Mouse (Mus musculus): ENCODE data around the gene Mmgt2. TPM values are rescaled to one million over a fixed set of nuclear protein-coding genes. Genes with fewer than 3 reads are reported as not detected.
"Not testable (repeated sequence)": the region's sequence is repeated elsewhere in the genome, so short reads cannot be mapped to it uniquely, and the experiment has no call there.

Mmgt2 gene
- polyA plus RNA-seq, 1 experiment from 2014 or later: 6.9 TPM

- Histone ChIP-seq H3K4me2 (ENCODE audit: low read depth, low read length) (no peak overlapping the region), H3K4me3 (ENCODE audit: low read depth, low read length) (no peak overlapping the region), H3K36me3 (ENCODE audit: control insufficient read depth, insufficient read depth) (no peaks in the 10 kb centered on the region), H3K27ac (ENCODE audit: low read length) (no peak overlapping the region), H3K9ac (ENCODE audit: low read depth, low read length) (no peak overlapping the region), H3K4me1 (ENCODE audit: control insufficient read depth, low read depth, low read length) (peaks cover 32% of the 10 kb centered on the region), H3K9me3 (replicated peaks; ENCODE audit: control insufficient read depth, low read length) (no peaks in the 10 kb centered on the region), H3K27me3 (ENCODE audit: control insufficient read depth, insufficient read depth, low read depth, low read length) (peaks cover 9% of the 10 kb centered on the region)
- WGBS (ENCODE audit: insufficient replicate concordance): 65% methylated on average over 10 of the region's 10 CpGs
- ATAC-seq (ENCODE audit: low read depth): no peak
These were observed 4.6 kb upstream of the Mmgt2 start for GRCm38 (mm10) chr11:62643681-62644363.

- Histone ChIP-seq H3K36me3 (ENCODE audit: control insufficient read depth, insufficient read depth) (no peaks in the 10 kb centered on the region), H3K4me3 (ENCODE audit: low read depth, low read length) (no peak overlapping the region), H3K27ac (ENCODE audit: low read length) (no peak overlapping the region), H3K9me3 (replicated peaks; ENCODE audit: control insufficient read depth, low read length) (no peaks in the 10 kb centered on the region), H3K4me2 (ENCODE audit: low read depth, low read length) (no peak overlapping the region), H3K27me3 (ENCODE audit: control insufficient read depth, insufficient read depth, low read depth, low read length) (peaks cover 9% of the 10 kb centered on the region), H3K9ac (ENCODE audit: low read depth, low read length) (no peak overlapping the region), H3K4me1 (ENCODE audit: control insufficient read depth, low read depth, low read length) (peaks cover 38% of the 10 kb centered on the region)
- ATAC-seq (ENCODE audit: low read depth): no peak
- 72% methylated on average over 5 of the region's 5 CpGs for WGBS (ENCODE audit: insufficient replicate concordance)
These were observed 3.7 kb upstream of the Mmgt2 start for GRCm38 (mm10) chr11:62644602-62645336.

GRCm38 (mm10) chr11:62645337-62645675, 3.2 kb upstream of the Mmgt2 start:
- WGBS (ENCODE audit: insufficient replicate concordance): 74% methylated on average over 4 of the region's 4 CpGs
- no peak overlapping the region for H3K27ac ChIP-seq (ENCODE audit: low read length)

GRCm38 (mm10) chr11:62645732-62646494, 2.6 kb upstream of the Mmgt2 start:
- WGBS (ENCODE audit: insufficient replicate concordance): 19% methylated on average over 8 of the region's 8 CpGs
- H3K9ac ChIP-seq (ENCODE audit: low read depth, low read length): no peak overlapping the region
- H3K27me3 ChIP-seq (ENCODE audit: control insufficient read depth, insufficient read depth, low read depth, low read length): peaks cover 9% of the 10 kb centered on the region
- H3K27ac ChIP-seq (ENCODE audit: low read length): peak overlapping the region; percentile 30; the same call in 1 of the 2 replicates
- no peak overlapping the region for H3K4me2 ChIP-seq (ENCODE audit: low read depth, low read length)
- no peaks in the 10 kb centered on the region for H3K36me3 ChIP-seq (ENCODE audit: control insufficient read depth, insufficient read depth)
- ATAC-seq (ENCODE audit: low read depth): no peak
- H3K9me3 ChIP-seq (replicated peaks; ENCODE audit: control insufficient read depth, low read length): no peaks in the 10 kb centered on the region
- H3K4me3 ChIP-seq (ENCODE audit: low read depth, low read length): no peak overlapping the region
- peaks cover 38% of the 10 kb centered on the region for H3K4me1 ChIP-seq (ENCODE audit: control insufficient read depth, low read depth, low read length)

More at GRCm38 (mm10) chr11:62645337-62645675, 3.2 kb upstream of the Mmgt2 start:
- no peak overlapping the region for H3K4me3 ChIP-seq (ENCODE audit: low read depth, low read length)
- H3K36me3 ChIP-seq (ENCODE audit: control insufficient read depth, insufficient read depth): no peaks in the 10 kb centered on the region
- H3K4me2 ChIP-seq (ENCODE audit: low read depth, low read length): no peak overlapping the region
- H3K9ac ChIP-seq (ENCODE audit: low read depth, low read length): no peak overlapping the region
- ATAC-seq (ENCODE audit: low read depth): no peak
- peaks cover 9% of the 10 kb centered on the region for H3K27me3 ChIP-seq (ENCODE audit: control insufficient read depth, insufficient read depth, low read depth, low read length)
- H3K9me3 ChIP-seq (replicated peaks; ENCODE audit: control insufficient read depth, low read length): no peaks in the 10 kb centered on the region
- H3K4me1 ChIP-seq (ENCODE audit: control insufficient read depth, low read depth, low read length): peaks cover 38% of the 10 kb centered on the region

- 27% methylated on average over 4 of the region's 4 CpGs for WGBS (ENCODE audit: insufficient replicate concordance)
- H3K4me3 ChIP-seq (ENCODE audit: low read depth, low read length): no peak overlapping the region
- H3K27ac ChIP-seq (ENCODE audit: low read length): peak overlapping the region; percentile 30; the same call in 1 of the 2 replicates
- no peaks in the 10 kb centered on the region for H3K36me3 ChIP-seq (ENCODE audit: control insufficient read depth, insufficient read depth)
- no peak overlapping the region for H3K9ac ChIP-seq (ENCODE audit: low read depth, low read length)
- no peak overlapping the region for H3K4me2 ChIP-seq (ENCODE audit: low read depth, low read length)
- H3K27me3 ChIP-seq (ENCODE audit: control insufficient read depth, insufficient read depth, low read depth, low read length): peaks cover 9% of the 10 kb centered on the region
- ATAC-seq (ENCODE audit: low read depth): no peak
- peaks cover 38% of the 10 kb centered on the region for H3K4me1 ChIP-seq (ENCODE audit: control insufficient read depth, low read depth, low read length)
- H3K9me3 ChIP-seq (replicated peaks; ENCODE audit: control insufficient read depth, low read length): no peaks in the 10 kb centered on the region
These were observed 2.0 kb upstream of the Mmgt2 start for GRCm38 (mm10) chr11:62646495-62646843.

GRCm38 (mm10) chr11:62646958-62647515, 1.4 kb upstream of the Mmgt2 start:
- Histone ChIP-seq H3K4me3 (ENCODE audit: low read depth, low read length) (no peak overlapping the region; the same call in 1 of the 2 replicates), H3K9me3 (replicated peaks; ENCODE audit: control insufficient read depth, low read length) (no peaks in the 10 kb centered on the region), H3K27me3 (ENCODE audit: control insufficient read depth, insufficient read depth, low read depth, low read length) (peaks cover 9% of the 10 kb centered on the region), H3K27ac (ENCODE audit: low read length) (no peak overlapping the region), H3K4me2 (ENCODE audit: low read depth, low read length) (peak overlapping the region; percentile 99; the same call in 1 of the 2 replicates), H3K9ac (ENCODE audit: low read depth, low read length) (no peak overlapping the region), H3K36me3 (ENCODE audit: control insufficient read depth, insufficient read depth) (no peaks in the 10 kb centered on the region), H3K4me1 (ENCODE audit: control insufficient read depth, low read depth, low read length) (peaks cover 38% of the 10 kb centered on the region)
- WGBS (ENCODE audit: insufficient replicate concordance): 26% methylated on average over 7 of the region's 7 CpGs
- no peak for ATAC-seq (ENCODE audit: low read depth)

- WGBS (ENCODE audit: insufficient replicate concordance): under 1% methylated on average over 71 of the region's 86 CpGs
- no peaks in the 10 kb centered on the region for H3K36me3 ChIP-seq (ENCODE audit: control insufficient read depth, insufficient read depth)
- H3K4me1 ChIP-seq (ENCODE audit: control insufficient read depth, low read depth, low read length): peaks cover 38% of the 10 kb centered on the region
- H3K27me3 ChIP-seq (ENCODE audit: control insufficient read depth, insufficient read depth, low read depth, low read length): peaks cover 9% of the 10 kb centered on the region
- no peak; the same call in 1 of the 2 replicates for ATAC-seq (ENCODE audit: low read depth)
- H3K9ac ChIP-seq (ENCODE audit: low read depth, low read length): peak within 1 kb of the TSS; percentile 74
- H3K27ac ChIP-seq (ENCODE audit: low read length): peak within 1 kb of the TSS; percentile 63
- peak within 1 kb of the TSS; percentile 72 for H3K4me3 ChIP-seq (ENCODE audit: low read depth, low read length)
- no peaks in the 10 kb centered on the region for H3K9me3 ChIP-seq (replicated peaks; ENCODE audit: control insufficient read depth, low read length)
- H3K4me2 ChIP-seq (ENCODE audit: low read depth, low read length): peak within 1 kb of the TSS; percentile 99
These were observed 538 bp upstream of the Mmgt2 start, which contains the start of gene Lrrc75a for GRCm38 (mm10) chr11:62647661-62648590. Lrrc75a (minus strand) TSS chr11:62648523.

- not testable (repeated sequence) for H3K9ac ChIP-seq (ENCODE audit: low read depth, low read length); H3K27me3 ChIP-seq (ENCODE audit: control insufficient read depth, insufficient read depth, low read depth, low read length); ATAC-seq (ENCODE audit: low read depth); H3K27ac ChIP-seq (ENCODE audit: low read length); H3K4me2 ChIP-seq (ENCODE audit: low read depth, low read length); H3K36me3 ChIP-seq (ENCODE audit: control insufficient read depth, insufficient read depth); H3K4me3 ChIP-seq (ENCODE audit: low read depth, low read length); H3K9me3 ChIP-seq (replicated peaks; ENCODE audit: control insufficient read depth, low read length)
- 75% methylated on average over 4 of the region's 4 CpGs for WGBS (ENCODE audit: insufficient replicate concordance)
- H3K4me1 ChIP-seq (ENCODE audit: control insufficient read depth, low read depth, low read length): peaks cover 32% of the 10 kb centered on the region
These were observed 1.3 kb downstream of the Mmgt2 start for GRCm38 (mm10) chr11:62649803-62650202.
